Mouse (Mus musculus) embryonic facial prominence, embryonic 15.5 days (tissue): ENCODE data around the gene Lrrc49. TPM values are rescaled to one million over a fixed set of nuclear protein-coding genes. Genes with fewer than 3 reads are reported as not detected.

Experiments used
- polyA plus RNA-seq: library from polyadenylated mRNA; unstranded; fragments of >200 nt; fragmentation: Nextera tagmentation; extraction: Ambion mirVana; gene quantifications from 2 replicates; pipeline ENCODE4 v1.2.1, GENCODE M21; 2015

Gene Lrrc49
- polyA plus RNA-seq, 1 experiment from 2014 or later: 17.9 TPM

Other genes with a start within 250 kb of the Lrrc49 start
- gene Thsd4, start 166.1 kb downstream of the Lrrc49 start, polyA plus RNA-seq: 26.0 and 30.6 TPM in 2 replicates
- 5.0 and 5.3 TPM in 2 replicates for gene Larp6, start 24.8 kb upstream of the Lrrc49 start, polyA plus RNA-seq
- gene Uaca, start 106.4 kb upstream of the Lrrc49 start, polyA plus RNA-seq: 33.9 and 38.2 TPM in 2 replicates